Mouse (Mus musculus) bone marrow, adult 2 months (tissue): ENCODE measurements around the gene Hnrnpc.

ENCODE experiments used
- CTCF ChIP-seq: fragments of 200-500 bp; IDR thresholded peaks from 2 replicates; pipeline ENCODE4 v1.5.1; 2011; ENCODE audit warnings: low read length, control low read depth; ENCODE audit not compliant: control insufficient read depth, insufficient read depth
- POLR2A ChIP-seq: fragments of 200-500 bp; IDR thresholded peaks from 2 replicates; pipeline ENCODE4 v1.6.1; 2011; ENCODE audit warnings: low read depth, mild to moderate bottlenecking, control low read depth, low read length, borderline replicate concordance; ENCODE audit not compliant: control insufficient read depth

DNA sequence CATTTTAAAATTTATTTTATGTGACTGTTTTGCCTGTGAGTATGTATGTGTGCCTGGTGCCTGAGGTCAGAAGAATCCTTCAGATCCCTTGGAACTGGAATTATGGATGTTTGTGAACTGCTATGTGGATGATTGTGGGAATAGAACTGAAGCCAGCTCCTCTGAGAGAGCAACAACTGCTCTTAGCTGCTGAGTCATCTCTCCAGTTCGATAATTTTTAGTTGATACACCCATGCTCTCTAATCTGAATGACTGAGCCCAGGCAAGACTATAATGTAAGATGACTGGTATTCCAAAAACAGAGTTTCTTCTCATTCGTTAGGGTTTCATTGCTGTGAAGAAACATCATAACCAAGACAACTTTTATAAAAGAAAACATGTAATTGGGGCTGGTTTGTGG is 79.7 kb downstream of the Hnrnpc start:
- TF ChIP-seq CTCF: no peak
- no peak for TF ChIP-seq POLR2A
